Mouse (Mus musculus): ENCODE data around the gene Zfhx2. TPM values are rescaled to one million over a fixed set of nuclear protein-coding genes. Genes with fewer than 3 reads are reported as not detected.

Zfhx2 gene
- polyA plus RNA-seq, 1 experiment from 2014 or later = 21.5 TPM

GRCm38 (mm10) chr14:55074416-55074815, 17.7 kb downstream of the Zfhx2 start:
- no peak overlapping the region for H3K9ac ChIP-seq
- DNase-seq (ENCODE audit: low spot score) (no peak), ATAC-seq (ENCODE audit: low FRiP score) (no peak)
- no peaks in the 10 kb centered on the region for H3K27me3 ChIP-seq (ENCODE audit: control insufficient read depth, insufficient read depth, low read length)
- 94% methylated on average over 12 of the region's 12 CpGs for WGBS
- peaks cover 33% of the 10 kb centered on the region for H3K4me1 ChIP-seq (replicated peaks; ENCODE audit: control insufficient read depth, insufficient read depth, low read length)
- no peaks in the 10 kb centered on the region for H3K9me3 ChIP-seq (ENCODE audit: control insufficient read depth, low read length)
- H3K27ac ChIP-seq = no peak overlapping the region
- peaks cover 64% of the 10 kb centered on the region for H3K36me3 ChIP-seq (replicated peaks; ENCODE audit: control insufficient read depth, insufficient read depth)
- no peak overlapping the region for H3K4me2 ChIP-seq (replicated peaks)
- no peak overlapping the region for H3K4me3 ChIP-seq (replicated peaks; ENCODE audit: low read length)

GRCm38 (mm10) chr14:55071756-55072155, 20.4 kb downstream of the Zfhx2 start:
- ATAC-seq (ENCODE audit: low FRiP score) (no peak), DNase-seq (ENCODE audit: low spot score) (no peak)
- Histone ChIP-seq H3K9me3 (ENCODE audit: control insufficient read depth, low read length) (no peaks in the 10 kb centered on the region), H3K36me3 (replicated peaks; ENCODE audit: control insufficient read depth, insufficient read depth) (peaks cover 90% of the 10 kb centered on the region), H3K27me3 (ENCODE audit: control insufficient read depth, insufficient read depth, low read length) (no peaks in the 10 kb centered on the region), H3K27ac (no peak overlapping the region), H3K4me3 (replicated peaks; ENCODE audit: low read length) (no peak overlapping the region), H3K9ac (no peak overlapping the region), H3K4me1 (replicated peaks; ENCODE audit: control insufficient read depth, insufficient read depth, low read length) (peaks cover 7% of the 10 kb centered on the region), H3K4me2 (replicated peaks) (no peak overlapping the region)
- WGBS = 32% methylated on average over 19 of the region's 19 CpGs

GRCm38 (mm10) chr14:55066042-55066441, 26.1 kb downstream of the Zfhx2 start:
- Histone ChIP-seq H3K27me3 (ENCODE audit: control insufficient read depth, insufficient read depth, low read length) (no peaks in the 10 kb centered on the region), H3K9ac (no peak overlapping the region), H3K36me3 (replicated peaks; ENCODE audit: control insufficient read depth, insufficient read depth) (peaks cover 94% of the 10 kb centered on the region), H3K4me1 (replicated peaks; ENCODE audit: control insufficient read depth, insufficient read depth, low read length) (peaks cover 15% of the 10 kb centered on the region; the same call in 1 of the 2 replicates), H3K4me2 (replicated peaks) (no peak overlapping the region), H3K4me3 (replicated peaks; ENCODE audit: low read length) (no peak overlapping the region), H3K9me3 (ENCODE audit: control insufficient read depth, low read length) (no peaks in the 10 kb centered on the region), H3K27ac (no peak overlapping the region)
- DNase-seq (ENCODE audit: low spot score) (no peak), ATAC-seq (ENCODE audit: low FRiP score) (no peak)
- 91% methylated on average over 8 of the region's 8 CpGs for WGBS

- DNase-seq (ENCODE audit: low spot score) (no peak), ATAC-seq (ENCODE audit: low FRiP score) (no peak)
- H3K4me2 ChIP-seq (replicated peaks) = no peak overlapping the region
- H3K27ac ChIP-seq = no peak overlapping the region
- H3K27me3 ChIP-seq (ENCODE audit: control insufficient read depth, insufficient read depth, low read length) = no peaks in the 10 kb centered on the region
- H3K36me3 ChIP-seq (replicated peaks; ENCODE audit: control insufficient read depth, insufficient read depth) = peaks cover 88% of the 10 kb centered on the region
- H3K9ac ChIP-seq = no peak overlapping the region
- H3K4me3 ChIP-seq (replicated peaks; ENCODE audit: low read length) = no peak overlapping the region
- H3K9me3 ChIP-seq (ENCODE audit: control insufficient read depth, low read length) = no peaks in the 10 kb centered on the region
- peaks cover 15% of the 10 kb centered on the region; the same call in 1 of the 2 replicates for H3K4me1 ChIP-seq (replicated peaks; ENCODE audit: control insufficient read depth, insufficient read depth, low read length)
- WGBS = 89% methylated on average over 13 of the region's 13 CpGs
Measured at GRCm38 (mm10) chr14:55065391-55065790, 26.7 kb downstream of the Zfhx2 start.

- Histone ChIP-seq H3K9me3 (ENCODE audit: control insufficient read depth, low read length) (no peaks in the 10 kb centered on the region), H3K4me2 (replicated peaks) (no peak overlapping the region), H3K4me3 (replicated peaks; ENCODE audit: low read length) (no peak overlapping the region), H3K4me1 (replicated peaks; ENCODE audit: control insufficient read depth, insufficient read depth, low read length) (peaks cover 15% of the 10 kb centered on the region; the same call in 1 of the 2 replicates), H3K27ac (no peak overlapping the region), H3K9ac (no peak overlapping the region), H3K27me3 (ENCODE audit: control insufficient read depth, insufficient read depth, low read length) (no peaks in the 10 kb centered on the region), H3K36me3 (replicated peaks; ENCODE audit: control insufficient read depth, insufficient read depth) (peaks cover 81% of the 10 kb centered on the region)
- no peak for DNase-seq (ENCODE audit: low spot score)
- WGBS = 80% methylated on average over 35 of the region's 35 CpGs
- ATAC-seq (ENCODE audit: low FRiP score) = no peak
Measured at GRCm38 (mm10) chr14:55064481-55065370, 27.4 kb downstream of the Zfhx2 start.

- no peak for ATAC-seq (ENCODE audit: low FRiP score)
- no peaks in the 10 kb centered on the region for H3K27me3 ChIP-seq (ENCODE audit: control insufficient read depth, insufficient read depth, low read length)
- no peak for DNase-seq (ENCODE audit: low spot score)
- 83% methylated on average over 22 of the region's 22 CpGs for WGBS
- H3K4me1 ChIP-seq (replicated peaks; ENCODE audit: control insufficient read depth, insufficient read depth, low read length) = peaks cover 15% of the 10 kb centered on the region; the same call in 1 of the 2 replicates
- H3K4me2 ChIP-seq (replicated peaks) = no peak overlapping the region
- peaks cover 71% of the 10 kb centered on the region for H3K36me3 ChIP-seq (replicated peaks; ENCODE audit: control insufficient read depth, insufficient read depth)
- H3K9me3 ChIP-seq (ENCODE audit: control insufficient read depth, low read length) = no peaks in the 10 kb centered on the region
- H3K27ac ChIP-seq = no peak overlapping the region
- no peak overlapping the region for H3K9ac ChIP-seq
- no peak overlapping the region for H3K4me3 ChIP-seq (replicated peaks; ENCODE audit: low read length)
Measured at GRCm38 (mm10) chr14:55063581-55064381, 28.3 kb downstream of the Zfhx2 start.

DNA sequence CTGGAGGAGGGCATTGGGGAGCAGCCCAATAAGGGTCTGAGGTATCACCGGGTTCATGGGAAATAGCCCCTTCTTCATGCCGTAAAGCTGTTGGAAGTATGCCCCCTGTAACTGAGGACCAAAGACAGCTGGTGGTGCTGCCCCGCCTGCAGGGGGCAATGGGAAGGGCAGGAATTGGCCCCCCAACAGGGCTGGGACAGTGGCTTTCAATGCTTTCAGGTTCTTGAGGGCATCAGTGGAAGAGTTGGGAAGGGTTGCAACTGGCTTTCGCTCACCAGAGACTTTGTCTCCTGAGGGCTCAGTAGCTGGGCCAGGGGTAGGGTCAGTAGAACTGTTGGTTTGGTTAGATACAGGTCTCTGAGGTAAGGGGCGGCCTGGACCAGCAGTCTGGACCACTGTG, 29.0 kb downstream of the Zfhx2 start:
- H3K9ac ChIP-seq = no peak overlapping the region
- peak overlapping the region; percentile 20; the same call in 1 of the 2 replicates for H3K4me2 ChIP-seq (replicated peaks)
- no peak overlapping the region for H3K4me3 ChIP-seq (replicated peaks; ENCODE audit: low read length)
- H3K9me3 ChIP-seq (ENCODE audit: control insufficient read depth, low read length) = no peaks in the 10 kb centered on the region
- 87% methylated on average over 5 of the region's 5 CpGs for WGBS
- H3K36me3 ChIP-seq (replicated peaks; ENCODE audit: control insufficient read depth, insufficient read depth) = peaks cover 65% of the 10 kb centered on the region
- no peaks in the 10 kb centered on the region for H3K27me3 ChIP-seq (ENCODE audit: control insufficient read depth, insufficient read depth, low read length)
- ATAC-seq (ENCODE audit: low FRiP score) = no peak
- H3K4me1 ChIP-seq (replicated peaks; ENCODE audit: control insufficient read depth, insufficient read depth, low read length) = peaks cover 15% of the 10 kb centered on the region; the same call in 1 of the 2 replicates
- no peak overlapping the region for H3K27ac ChIP-seq
- no peak for DNase-seq (ENCODE audit: low spot score)

DNA sequence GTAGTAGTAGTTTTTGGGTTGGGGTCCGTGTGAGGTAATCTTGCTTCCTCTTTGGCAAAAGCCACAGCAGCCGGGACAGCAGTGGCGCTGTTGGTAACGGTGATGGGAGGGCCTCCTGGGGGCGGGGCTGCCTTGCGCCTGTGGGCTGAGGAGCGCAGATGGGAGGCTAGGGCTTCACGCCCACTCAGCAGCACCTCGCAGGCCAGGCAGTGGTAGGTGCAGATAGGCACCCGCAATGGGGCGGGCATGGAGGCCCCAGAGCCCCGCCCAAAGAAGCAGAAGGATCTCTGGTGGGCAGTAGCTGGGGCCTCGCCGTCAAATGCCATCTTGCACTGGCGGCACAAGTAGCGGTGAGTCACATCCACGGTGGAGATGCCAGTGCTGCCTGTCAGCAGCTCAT, 29.5 kb downstream of the Zfhx2 start:
- Histone ChIP-seq H3K27me3 (ENCODE audit: control insufficient read depth, insufficient read depth, low read length) (no peaks in the 10 kb centered on the region), H3K36me3 (replicated peaks; ENCODE audit: control insufficient read depth, insufficient read depth) (peaks cover 63% of the 10 kb centered on the region), H3K4me1 (replicated peaks; ENCODE audit: control insufficient read depth, insufficient read depth, low read length) (peaks cover 16% of the 10 kb centered on the region; the same call in 1 of the 2 replicates), H3K4me3 (replicated peaks; ENCODE audit: low read length) (no peak overlapping the region), H3K9me3 (ENCODE audit: control insufficient read depth, low read length) (no peaks in the 10 kb centered on the region), H3K4me2 (replicated peaks) (peak overlapping the region; percentile 20; the same call in 1 of the 2 replicates), H3K27ac (no peak overlapping the region), H3K9ac (peak overlapping the region; percentile 10; the same call in 1 of the 2 replicates)
- DNase-seq (ENCODE audit: low spot score) (no peak), ATAC-seq (ENCODE audit: low FRiP score) (peak; percentile 47; the same call in 1 of the 2 replicates)
- 18% methylated on average over 17 of the region's 17 CpGs for WGBS

GRCm38 (mm10) chr14:55061845-55062244, 30.3 kb downstream of the Zfhx2 start:
- Histone ChIP-seq H3K9me3 (ENCODE audit: control insufficient read depth, low read length) (no peaks in the 10 kb centered on the region), H3K27me3 (ENCODE audit: control insufficient read depth, insufficient read depth, low read length) (no peaks in the 10 kb centered on the region), H3K4me2 (replicated peaks) (no peak overlapping the region), H3K27ac (no peak overlapping the region), H3K36me3 (replicated peaks; ENCODE audit: control insufficient read depth, insufficient read depth) (peaks cover 55% of the 10 kb centered on the region), H3K9ac (no peak overlapping the region), H3K4me1 (replicated peaks; ENCODE audit: control insufficient read depth, insufficient read depth, low read length) (peaks cover 19% of the 10 kb centered on the region; the same call in 1 of the 2 replicates), H3K4me3 (replicated peaks; ENCODE audit: low read length) (no peak overlapping the region)
- WGBS = 50% methylated on average over 7 of the region's 7 CpGs
- ATAC-seq (ENCODE audit: low FRiP score) (no peak), DNase-seq (ENCODE audit: low spot score) (no peak)
